In genomic region chr11:98949242-98949957, GRCm38 (mm10) we compare ENCODE assay signal across 14 mouse cellular contexts. TPM values are rescaled to one million over a fixed set of nuclear protein-coding genes. Genes with fewer than 3 reads are reported as not detected.
DNase-seq lines count a peak whose midpoint lies in the region; ATAC-seq and TF ChIP-seq lines count a peak whose summit lies in the region.
"Had no signal": no experiment of that assay in that cellular context is flagged by ENCODE, and none has a peak within 500 bp of the region (broad histone marks: within the 10 kb centered on the region; RNA-seq: fewer than 3 reads in every experiment).

No protein-coding gene starts in this region.

- intact Hi-C loops in heart, postnatal 36 days (cut with DNase I): no loop called here

- H3K9ac ChIP-seq in heart, embryonic 11.5 days (ENCODE audit: low read depth, low read length): no peak overlapping the region
- 0 out of 2 replicates have a peak overlapping the region, but pooled peaks have one; percentile 9 for H3K9ac ChIP-seq in lung, embryonic 14.5 days
- no peak overlapping the region for H3K9ac ChIP-seq in midbrain, embryonic 11.5 days (ENCODE audit: low read length)
- no peak overlapping the region for H3K9ac ChIP-seq in forebrain, embryonic 16.5 days (replicated peaks; ENCODE audit: low read depth, low read length)
- H3K9ac ChIP-seq: forebrain, postnatal 0 days had no signal

- TF ChIP-seq CTCF in lung, embryonic 14.5 days (IDR thresholded peaks at IDR 0.05; ENCODE audit: low read depth): no peak
- no peak for TF ChIP-seq CTCF in lung, adult 2 months (IDR thresholded peaks at IDR 0.05; ENCODE audit: insufficient read depth, low read length)

- no peak for TF ChIP-seq POLR2A in lung, adult 2 months (IDR thresholded peaks at IDR 0.05; ENCODE audit: borderline replicate concordance, extremely low read depth, low read depth, low read length)

- H3K27ac ChIP-seq in heart, embryonic 11.5 days (ENCODE audit: low read depth, low read length): 0 out of 2 replicates have a peak overlapping the region, but pooled peaks have one; percentile 22
- H3K27ac ChIP-seq in lung, embryonic 14.5 days (ENCODE audit: low read depth): no peak overlapping the region
- H3K27ac ChIP-seq in macrophage: peak overlapping the region; percentile 82; the same call in 1 of the 2 replicates
- no peak overlapping the region for H3K27ac ChIP-seq in midbrain, embryonic 11.5 days (ENCODE audit: low read depth, low read length)
- no peak overlapping the region for H3K27ac ChIP-seq in forebrain, embryonic 16.5 days (ENCODE audit: low read length)
- H3K27ac ChIP-seq: hindbrain, postnatal 0 days had no signal

- 65% methylated on average over 12 of the region's 12 CpGs for WGBS in heart, embryonic 11.5 days (ENCODE audit: insufficient replicate concordance)
- 65% methylated on average over 12 of the region's 12 CpGs for WGBS in lung, embryonic 14.5 days
- WGBS in lung, adult 2 months: 56% methylated on average over 12 of the region's 12 CpGs
- 56% methylated on average over 12 of the region's 12 CpGs for WGBS in macrophage (ENCODE audit: missing documents)
- 68% methylated on average over 12 of the region's 12 CpGs for WGBS in midbrain, embryonic 11.5 days
- WGBS in forebrain, embryonic 16.5 days: 63% methylated on average over 12 of the region's 12 CpGs

- no peak overlapping the region for H3K4me3 ChIP-seq in heart, embryonic 11.5 days (ENCODE audit: low read depth, low read length)
- no peak overlapping the region for H3K4me3 ChIP-seq in lung, embryonic 14.5 days (ENCODE audit: low read depth, low read length)
- H3K4me3 ChIP-seq in lung, adult 2 months (replicated peaks; ENCODE audit: extremely low read depth, low read depth, low read length): no peak overlapping the region
- no peak overlapping the region for H3K4me3 ChIP-seq in macrophage (ENCODE audit: inconsistent target)
- H3K4me3 ChIP-seq in midbrain, embryonic 11.5 days (ENCODE audit: low read depth, low read length): no peak overlapping the region
- H3K4me3 ChIP-seq in forebrain, embryonic 16.5 days (replicated peaks; ENCODE audit: low read length): no peak overlapping the region

- H3K4me1 ChIP-seq in heart, embryonic 11.5 days (ENCODE audit: control insufficient read depth, insufficient read depth, low read length): peaks cover 79% of the 10 kb centered on the region
- peaks cover 47% of the 10 kb centered on the region for H3K4me1 ChIP-seq in lung, embryonic 14.5 days (ENCODE audit: insufficient read depth)
- peaks cover 49% of the 10 kb centered on the region for H3K4me1 ChIP-seq in lung, adult 2 months (ENCODE audit: control insufficient read depth, insufficient read depth, low read length)
- peaks cover 25% of the 10 kb centered on the region for H3K4me1 ChIP-seq in midbrain, embryonic 11.5 days (ENCODE audit: control insufficient read depth, insufficient read depth, low read length)
- peaks cover 29% of the 10 kb centered on the region for H3K4me1 ChIP-seq in forebrain, embryonic 16.5 days (replicated peaks; ENCODE audit: control insufficient read depth, insufficient read depth, low read length)

- peaks cover 91% of the 10 kb centered on the region for H3K79me2 ChIP-seq in macrophage (ENCODE audit: inconsistent target)

- peaks cover 4% of the 10 kb centered on the region; the same call in 1 of the 2 replicates for H3K36me3 ChIP-seq in heart, embryonic 11.5 days (ENCODE audit: control insufficient read depth, insufficient read depth, low read length)
- H3K36me3 ChIP-seq in lung, embryonic 14.5 days (ENCODE audit: insufficient read depth): peaks cover 28% of the 10 kb centered on the region
- peaks cover 6% of the 10 kb centered on the region; the same call in 1 of the 2 replicates for H3K36me3 ChIP-seq in macrophage (ENCODE audit: inconsistent target)
- H3K36me3 ChIP-seq in midbrain, embryonic 11.5 days (ENCODE audit: control insufficient read depth, insufficient read depth, low read length): no peaks in the 10 kb centered on the region
- H3K36me3 ChIP-seq in forebrain, embryonic 16.5 days (ENCODE audit: control insufficient read depth, insufficient read depth): no peaks in the 10 kb centered on the region

- ATAC-seq in heart, embryonic 11.5 days (replicated peaks; ENCODE audit: insufficient number of reproducible peaks, low FRiP score, low TSS enrichment): no peak
- no peak for ATAC-seq in lung, embryonic 14.5 days (ENCODE audit: insufficient read depth)
- ATAC-seq in common myeloid progenitor, adult 5-6 weeks (replicated peaks; ENCODE audit: low read depth, poor library complexity, severe bottlenecking): peak; percentile 16; the same call in 1 of the 2 replicates
- ATAC-seq in midbrain, embryonic 11.5 days (ENCODE audit: low FRiP score): no peak
- ATAC-seq in forebrain, embryonic 16.5 days: no peak
- ATAC-seq: forebrain, postnatal 0 days; hindbrain, postnatal 0 days had no signal

- H3K27me3 ChIP-seq in heart, embryonic 11.5 days (ENCODE audit: control insufficient read depth, insufficient read depth, low read length): no peaks in the 10 kb centered on the region
- no peaks in the 10 kb centered on the region for H3K27me3 ChIP-seq in lung, embryonic 14.5 days (ENCODE audit: insufficient read depth, low read length)
- H3K27me3 ChIP-seq in midbrain, embryonic 11.5 days (ENCODE audit: control insufficient read depth, insufficient read depth, low read length): no peaks in the 10 kb centered on the region
- H3K27me3 ChIP-seq in forebrain, embryonic 16.5 days (replicated peaks; ENCODE audit: control insufficient read depth, insufficient read depth, low read length): no peaks in the 10 kb centered on the region
- H3K27me3 ChIP-seq: CH12.LX had no signal

- no peaks in the 10 kb centered on the region for H3K9me3 ChIP-seq in heart, embryonic 11.5 days (replicated peaks; ENCODE audit: control insufficient read depth, low read length)
- H3K9me3 ChIP-seq in lung, embryonic 14.5 days (ENCODE audit: low read depth, low read length): no peaks in the 10 kb centered on the region
- no peaks in the 10 kb centered on the region for H3K9me3 ChIP-seq in midbrain, embryonic 11.5 days (ENCODE audit: control insufficient read depth, low read length)
- H3K9me3 ChIP-seq in forebrain, embryonic 16.5 days (ENCODE audit: control insufficient read depth, low read length): no peaks in the 10 kb centered on the region

- H3K4me2 ChIP-seq in heart, embryonic 11.5 days: no peak overlapping the region
- H3K4me2 ChIP-seq in lung, embryonic 14.5 days: no peak overlapping the region
- no peak overlapping the region for H3K4me2 ChIP-seq in midbrain, embryonic 11.5 days
- no peak overlapping the region for H3K4me2 ChIP-seq in forebrain, embryonic 16.5 days (ENCODE audit: low read length)

- no peak for DNase-seq in heart, postnatal 36 days
- DNase-seq in lung, embryonic 14.5 days: no peak
- DNase-seq in lung, adult 2 months: no peak
- DNase-seq in midbrain, embryonic 11.5 days (ENCODE audit: low spot score, missing footprints): no peak
- DNase-seq: forebrain, postnatal 0 days; midbrain, embryonic 14.5 days; right cerebral cortex, postnatal 4 days; thymus, adult 18-20 months had no signal

RNA-seq across cellular contexts. Expression of gene Rara, which starts 21.8 kb away (rescaled TPM):
- polyA plus RNA-seq in heart, embryonic 11.5 days (2014; fragmentation: Nextera tagmentation; extraction: Ambion mirVana): 34.9 and 36.6 TPM in 2 replicates
- total RNA-seq in heart, postnatal 36 days (2021): 10 to 100 TPM; 10.5 to 13.6 TPM
- 43.2 and 45.3 TPM in 2 replicates for polyA plus RNA-seq in lung, embryonic 14.5 days (2014; fragmentation: Nextera tagmentation; extraction: Ambion mirVana)
- polyA plus RNA-seq in lung, adult 2 months (2012; rRNA removed): 59.0 and 62.2 TPM in 2 replicates
- total RNA-seq in common myeloid progenitor, adult 5-6 weeks (2017): 1.2 and 5.6 TPM in 2 replicates
- total RNA-seq in macrophage (2018; cell fraction: chromatin; rRNA removed): 10 to 100 TPM in 20 of 26 experiments, 1 to 10 TPM in 6; 7.0 to 27.6 (median 17.2) TPM
- total RNA-seq in macrophage (2018; cell fraction: cytosol; rRNA removed): 10 to 100 TPM in 24 of 26 experiments, 1 to 10 TPM in 2; 7.8 to 33.7 (median 21.0) TPM
- total RNA-seq in macrophage (2018; cell fraction: nucleus; rRNA removed): 10 to 100 TPM in 24 of 26 experiments, 1 to 10 TPM in 2; 6.3 to 35.2 (median 17.9) TPM
- 13.3 to 17.5 TPM (median 13.4 TPM) in 3 replicates for polyA plus RNA-seq in macrophage (2018)
- 13.2 and 14.8 TPM in 2 replicates for polyA plus RNA-seq in midbrain, embryonic 11.5 days (2014; fragmentation: Nextera tagmentation; extraction: Ambion mirVana)
- polyA plus RNA-seq in forebrain, embryonic 16.5 days (2015; fragmentation: Nextera tagmentation; extraction: Ambion mirVana): 9.5 and 10.6 TPM in 2 replicates

RNA-seq across cellular contexts. Expression of gene Gjd3, which starts 33.4 kb away (rescaled TPM):
- polyA plus RNA-seq in heart, embryonic 11.5 days (2014; fragmentation: Nextera tagmentation; extraction: Ambion mirVana): 1.3 and 1.5 TPM in 2 replicates
- total RNA-seq in heart, postnatal 36 days (2021): under 1 TPM; 0.33 to 0.36 TPM
- 0.31 TPM in 1 of 2 replicates, not detected in the other for polyA plus RNA-seq in lung, embryonic 14.5 days (2014; fragmentation: Nextera tagmentation; extraction: Ambion mirVana)
- 0.29 and 0.40 TPM in 2 replicates for polyA plus RNA-seq in lung, adult 2 months (2012; rRNA removed)
- total RNA-seq in common myeloid progenitor, adult 5-6 weeks (2017): not detected in 2 replicates
- not detected for total RNA-seq in macrophage (2018; cell fraction: chromatin; rRNA removed)
- not detected for total RNA-seq in macrophage (2018; cell fraction: cytosol; rRNA removed)
- not detected for total RNA-seq in macrophage (2018; cell fraction: nucleus; rRNA removed)
- not detected in 3 replicates for polyA plus RNA-seq in macrophage (2018)
- not detected in 2 replicates for polyA plus RNA-seq in midbrain, embryonic 11.5 days (2014; fragmentation: Nextera tagmentation; extraction: Ambion mirVana)
- polyA plus RNA-seq in forebrain, embryonic 16.5 days (2015; fragmentation: Nextera tagmentation; extraction: Ambion mirVana): 0.51 and 1.0 TPM in 2 replicates

RNA-seq across cellular contexts. Expression of gene Cdc6, which starts 41.8 kb away (rescaled TPM):
- 33.6 and 34.0 TPM in 2 replicates for polyA plus RNA-seq in heart, embryonic 11.5 days (2014; fragmentation: Nextera tagmentation; extraction: Ambion mirVana)
- total RNA-seq in heart, postnatal 36 days (2021): under 1 TPM; 0.14 to 0.49 TPM
- polyA plus RNA-seq in lung, embryonic 14.5 days (2014; fragmentation: Nextera tagmentation; extraction: Ambion mirVana): 47.0 and 48.1 TPM in 2 replicates
- polyA plus RNA-seq in lung, adult 2 months (2012; rRNA removed): 0.16 and 0.25 TPM in 2 replicates
- 41.1 and 47.2 TPM in 2 replicates for total RNA-seq in common myeloid progenitor, adult 5-6 weeks (2017)
- 1 to 10 TPM in 20 of 26 experiments, under 1 TPM in 6; 0.25 to 5.5 (median 2.3) TPM for total RNA-seq in macrophage (2018; cell fraction: chromatin; rRNA removed)
- 1 to 10 TPM in 22 of 26 experiments, under 1 TPM in 4; 0.57 to 2.4 (median 1.4) TPM for total RNA-seq in macrophage (2018; cell fraction: cytosol; rRNA removed)
- 10 to 100 TPM in 1 of 26 experiments, 1 to 10 TPM in 23, under 1 TPM in 2; 0.58 to 22.6 (median 1.7) TPM for total RNA-seq in macrophage (2018; cell fraction: nucleus; rRNA removed)
- 0.70 to 13.4 TPM (median 2.2 TPM) in 3 replicates for polyA plus RNA-seq in macrophage (2018)
- polyA plus RNA-seq in midbrain, embryonic 11.5 days (2014; fragmentation: Nextera tagmentation; extraction: Ambion mirVana): 44.3 and 45.0 TPM in 2 replicates
- 10.3 and 10.9 TPM in 2 replicates for polyA plus RNA-seq in forebrain, embryonic 16.5 days (2015; fragmentation: Nextera tagmentation; extraction: Ambion mirVana)

Comparison
In these comparisons a context has a peak if more than half of its experiments do, and no peak if none do; other contexts are left out.
1. H3K27ac ChIP-seq: peak in heart, embryonic 11.5 days (single experiment) and macrophage (single experiment); none in lung, embryonic 14.5 days (single experiment), midbrain, embryonic 11.5 days (single experiment) and forebrain, embryonic 16.5 days (single experiment).